Mouse (Mus musculus) kidney, adult 2 months (tissue): ENCODE data around the gene Adgrg1.

Experiments used
- CTCF ChIP-seq: fragments of 200-500 bp; conservative IDR thresholded peaks from 2 replicates; pipeline ENCODE4 v1.5.1; 2011; ENCODE audit warnings: low read depth, mild to moderate bottlenecking, control low read depth, low read length, moderate library complexity, mixed read lengths; ENCODE audit not compliant: insufficient read depth, insufficient read length
- POLR2A ChIP-seq: fragments of 200-500 bp; IDR thresholded peaks from one replicate; pipeline ENCODE4 v1.6.1; 2011; ENCODE audit warnings: low read depth, low read length, control low read depth

DNA sequence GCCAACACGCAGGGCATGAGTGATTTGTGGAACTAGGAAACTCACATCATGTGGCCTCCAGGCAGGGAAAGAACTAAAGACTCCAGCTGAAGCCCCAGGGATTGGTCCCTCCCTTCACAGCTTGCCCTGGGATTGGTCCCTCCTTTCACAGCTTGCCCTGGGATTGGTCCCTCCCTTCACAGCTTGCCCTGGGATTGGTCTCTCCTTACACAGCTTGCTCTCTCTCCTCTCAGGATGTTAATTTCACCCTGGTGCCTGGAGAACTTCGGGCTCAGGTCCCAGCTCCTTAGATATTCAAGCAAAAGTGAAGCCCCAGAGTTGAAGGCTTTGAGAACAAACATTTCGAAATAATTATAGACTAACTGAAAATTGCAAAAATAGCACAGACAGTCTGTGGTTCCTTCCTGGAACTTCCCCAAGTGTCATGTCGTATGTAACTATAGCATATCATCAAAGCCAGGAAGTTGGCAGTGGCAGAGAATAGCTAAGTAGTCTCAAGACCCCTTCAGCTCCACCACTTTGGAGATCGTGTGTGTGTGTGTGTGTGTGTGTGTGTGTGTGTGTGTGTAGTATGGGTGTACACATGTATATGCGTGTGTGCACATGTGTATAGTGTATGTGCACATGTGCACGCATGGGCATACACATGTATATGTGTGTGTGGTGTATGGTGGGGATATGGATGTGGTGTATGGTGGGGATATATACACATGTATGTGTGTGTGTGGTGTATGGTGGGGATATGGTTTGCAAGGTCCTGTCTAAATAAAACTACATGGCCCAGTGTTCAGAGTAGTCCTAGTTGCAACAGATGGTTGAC lies 62.8 kb downstream of the Adgrg1 start:
- TF ChIP-seq CTCF (no peak), POLR2A (no peak)
